Mouse (Mus musculus) heart, adult 2 months (tissue): ENCODE measurements around the gene Pnkp. TPM values are rescaled to one million over a fixed set of nuclear protein-coding genes. Genes with fewer than 3 reads are reported as not detected.

ENCODE experiments used
- DNase-seq, 2 experiments: peaks; one replicate each; pipeline ENCODE4 v3.0.0; 2021
- H3K27ac ChIP-seq: fragments of 200-600 bp; 2 replicates; pipeline ENCODE4 v1.8.1; 2022
- H3K27me3 ChIP-seq: fragments of 200-500 bp; 2 replicates; pipeline ENCODE4 v1.6.1; 2012; ENCODE audit warnings: mild to moderate bottlenecking, low read length, inconsistent platforms, mixed read lengths; ENCODE audit not compliant: control insufficient read depth, insufficient read depth
- H3K36me3 ChIP-seq: fragments of 200-500 bp; 2 replicates; pipeline ENCODE4 v1.6.1; 2012; ENCODE audit warnings: low read length, inconsistent platforms; ENCODE audit not compliant: control insufficient read depth, insufficient read depth
- H3K4me1 ChIP-seq: fragments of 200-500 bp; 2 replicates; pipeline ENCODE4 v1.6.1; 2011; ENCODE audit warnings: low read length; ENCODE audit not compliant: control insufficient read depth, insufficient read depth
- H3K4me3 ChIP-seq: fragments of 200-600 bp; 2 replicates; pipeline ENCODE4 v1.8.1; 2022
- H3K79me2 ChIP-seq: fragments of 200-500 bp; replicated peaks from 2 replicates; pipeline ENCODE4 v1.6.1; 2012; ENCODE audit warnings: mild to moderate bottlenecking, inconsistent platforms, low read length, moderate library complexity, mixed read lengths; ENCODE audit not compliant: control insufficient read depth, insufficient read depth
- H3K9ac ChIP-seq: fragments of 200-500 bp; 2 replicates; pipeline ENCODE4 v1.6.1; 2012; ENCODE audit warnings: low read depth, mild to moderate bottlenecking, control low read depth, inconsistent platforms, low read length, mixed read lengths
- CTCF ChIP-seq: fragments of 200-600 bp; IDR thresholded peaks from 2 replicates; pipeline ENCODE4 v1.8.1; 2022; ENCODE audit warnings: antibody characterized with exemption, mild to moderate bottlenecking, moderate library complexity
- EP300 ChIP-seq: fragments of 200-500 bp; IDR thresholded peaks from 2 replicates; pipeline ENCODE4 v1.6.1; 2011; ENCODE audit warnings: low read depth, low read length, control low read depth; ENCODE audit not compliant: insufficient read depth
- POLR2A ChIP-seq: fragments of 200-500 bp; IDR thresholded peaks from 2 replicates; pipeline ENCODE4 v1.6.1; 2011; ENCODE audit warnings: mild to moderate bottlenecking, low read depth, low read length, control low read depth; ENCODE audit not compliant: insufficient read depth
- WGBS: fragments of 180-500 bp; shearing (Covaris S2); methylation state at CpG from one replicate; pipeline ENCODE4 v1.1.7; 2018; 5-methylcytosine and 5-hydroxymethylcytosine counted together
- intact Hi-C: fragments of 180-260 bp; cut with DNase I; formaldehyde crosslinking; loops from one replicate; pipeline ENCODE4 v1.15.1; 2025
- microRNA-seq, 2 experiments: library from miRNA; unstranded; fragments of <30 nt; microRNA quantifications; one replicate each; pipeline ENCODE4 v1.2.0; 2021
- polyA plus RNA-seq: library from polyadenylated mRNA; depleted of rRNA; stranded (reverse); fragments of >200 nt; gene quantifications from 2 replicates; pipeline ENCODE4 v1.2.3, GENCODE M21; 2012; rRNA removed
- total RNA-seq, 2 experiments: library from RNA; stranded (reverse); gene quantifications; 2 replicates each; pipeline ENCODE4 v1.2.3; 2021

Gene Pnkp
- total and polyA plus RNA-seq, 3 experiments: 15.3 to 20.2 (median 19.6) TPM

DNA sequence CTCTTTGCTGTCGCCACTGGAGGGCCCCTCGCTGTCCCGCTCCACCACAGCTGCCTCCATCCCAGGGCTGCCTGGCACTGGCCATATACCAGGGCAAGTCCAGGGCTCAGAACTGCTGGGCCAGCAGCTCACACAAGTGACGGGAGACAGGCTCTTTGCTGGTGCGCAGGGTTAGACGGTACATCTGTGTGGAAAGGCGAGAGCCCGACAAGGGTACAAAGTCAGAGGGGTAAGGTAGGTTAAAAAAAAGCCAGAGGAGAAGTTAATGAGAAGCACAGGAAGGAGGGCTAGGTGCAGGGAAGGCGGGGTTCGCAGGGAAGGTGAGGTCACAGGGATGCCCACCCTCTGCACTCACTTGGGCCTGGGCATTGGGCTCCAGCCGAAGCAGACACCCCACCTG is 43.7 kb downstream of the Pnkp start:
- Histone ChIP-seq H3K36me3 (no peaks in the 10 kb centered on the region), H3K4me1 (peaks cover 4% of the 10 kb centered on the region), H3K27ac (no peak overlapping the region), H3K9ac (no peak overlapping the region), H3K4me3 (no peak overlapping the region), H3K79me2 (no peaks in the 10 kb centered on the region), H3K27me3 (no peaks in the 10 kb centered on the region)
- 94% methylated on average over 11 of the region's 11 CpGs for WGBS
- TF ChIP-seq EP300 (no peak), POLR2A (no peak), CTCF (no peak)
- DNase-seq: no peak
- intact Hi-C loops: no loop called here

DNA sequence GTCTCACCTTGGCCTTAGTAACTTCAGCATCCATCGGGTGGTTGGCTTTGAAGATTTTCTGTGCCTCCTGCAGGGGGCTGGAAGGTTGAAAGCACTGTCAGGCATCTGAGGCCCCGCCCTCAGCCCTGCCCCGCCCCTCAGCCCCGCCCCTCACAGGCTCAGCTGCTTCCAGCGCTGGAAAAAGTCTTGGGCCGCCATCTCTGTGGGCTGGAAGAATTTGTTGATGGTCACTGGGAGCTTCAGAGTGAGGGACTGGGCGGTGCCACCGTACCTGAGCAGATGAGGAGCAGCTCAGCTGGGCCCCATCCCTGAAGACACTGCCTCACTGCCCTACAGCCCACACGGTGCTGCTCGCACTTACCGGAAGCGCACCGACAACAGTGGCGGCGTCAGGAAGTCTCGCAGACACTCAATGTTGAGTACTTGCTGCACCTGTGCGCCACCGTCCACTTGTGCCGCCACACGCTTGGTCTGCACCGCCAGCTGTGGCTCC is 44.3 kb downstream of the Pnkp start:
- intact Hi-C loops: no loop called here
- no peak overlapping the region for H3K4me3 ChIP-seq
- TF ChIP-seq CTCF: peak; percentile 38
- peak; percentile 47 for TF ChIP-seq POLR2A
- no peak for TF ChIP-seq EP300
- no peak overlapping the region for H3K27ac ChIP-seq
- no peaks in the 10 kb centered on the region for H3K27me3 ChIP-seq
- 0 out of 2 replicates have a peak overlapping the region, but pooled peaks have one; percentile 50 for H3K9ac ChIP-seq
- DNase-seq: peak in 1 of 2 experiments; percentile 45
- H3K79me2 ChIP-seq: no peaks in the 10 kb centered on the region
- peaks cover 4% of the 10 kb centered on the region for H3K4me1 ChIP-seq
- H3K36me3 ChIP-seq: no peaks in the 10 kb centered on the region
- 24% methylated on average over 21 of the region's 21 CpGs for WGBS

DNA sequence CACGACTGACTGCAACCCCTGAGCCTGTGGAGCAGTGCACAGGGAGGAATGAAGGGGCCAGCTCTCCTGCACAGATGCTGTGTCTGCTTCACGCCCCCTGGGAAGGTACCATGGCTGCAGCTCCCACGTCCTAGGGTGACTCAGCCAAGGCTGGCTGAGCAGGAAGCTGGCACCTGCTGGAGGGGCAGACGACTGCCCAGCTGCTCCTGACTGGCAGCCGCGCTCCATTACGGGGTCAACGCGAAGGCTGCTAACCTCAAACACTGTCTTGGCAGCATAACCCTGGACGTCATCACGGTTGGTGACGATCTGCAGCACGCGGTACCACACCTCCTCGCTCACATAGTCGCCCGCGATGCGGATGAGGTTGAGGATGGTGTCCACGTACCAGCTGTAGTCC is 48.5 kb downstream of the Pnkp start:
- Histone ChIP-seq H3K4me3 (no peak overlapping the region), H3K4me1 (no peaks in the 10 kb centered on the region; the same call in 1 of the 2 replicates), H3K9ac (no peak overlapping the region), H3K27ac (no peak overlapping the region), H3K27me3 (no peaks in the 10 kb centered on the region), H3K36me3 (no peaks in the 10 kb centered on the region), H3K79me2 (no peaks in the 10 kb centered on the region)
- WGBS: 79% methylated on average over 20 of the region's 20 CpGs
- TF ChIP-seq POLR2A (no peak), CTCF (no peak), EP300 (no peak)
- intact Hi-C loops: no loop called here
- DNase-seq: no peak

DNA sequence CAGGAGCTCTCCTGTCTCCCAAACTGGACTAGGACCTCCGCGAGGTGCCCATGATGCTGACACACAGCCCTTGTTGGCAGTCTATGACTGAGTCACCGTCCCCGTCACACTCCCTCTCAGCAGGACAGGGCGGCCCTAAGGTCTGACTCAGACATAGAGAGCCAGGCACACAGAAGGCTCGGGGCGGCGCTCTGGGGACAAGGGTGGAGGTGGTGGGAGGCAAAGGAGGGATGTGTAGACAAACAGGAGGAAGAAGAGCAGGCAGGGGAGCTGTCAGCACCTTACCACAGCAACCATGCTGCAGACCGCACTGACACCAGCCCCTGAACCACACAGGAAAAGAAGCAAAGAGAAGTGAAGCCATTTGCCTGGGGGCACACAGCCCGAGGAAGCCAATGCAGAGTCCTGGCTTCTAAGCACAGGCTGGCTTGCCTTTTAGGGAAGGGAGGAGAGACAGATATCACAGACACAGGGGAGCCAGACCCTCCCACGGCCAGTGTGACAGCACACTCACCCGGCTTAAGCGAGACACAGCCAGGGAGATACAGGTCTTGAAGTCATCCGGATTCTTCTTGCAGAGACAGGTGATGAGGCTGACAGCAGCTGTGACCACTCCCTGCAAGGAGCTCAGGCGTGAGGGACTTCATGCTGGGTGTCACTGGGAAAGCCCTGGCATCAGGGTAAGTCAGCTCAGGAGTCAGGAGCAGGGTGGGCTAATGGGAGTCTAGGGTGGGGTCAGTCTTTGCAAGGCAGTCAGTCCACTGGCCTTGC is 52.0 kb downstream of the Pnkp start:
- Histone ChIP-seq H3K27me3 (no peaks in the 10 kb centered on the region), H3K4me3 (no peak overlapping the region), H3K36me3 (no peaks in the 10 kb centered on the region), H3K9ac (no peak overlapping the region), H3K4me1 (no peaks in the 10 kb centered on the region), H3K79me2 (no peaks in the 10 kb centered on the region), H3K27ac (no peak overlapping the region)
- WGBS: 77% methylated on average over 15 of the region's 15 CpGs
- TF ChIP-seq EP300 (no peak), POLR2A (no peak), CTCF (no peak)
- DNase-seq: no peak
- intact Hi-C loops: no loop called here

Small RNAs within 50 kb of the gene (microRNA-seq; reads per million reads assigned to microRNA genes)
- 0 reads per million in 2 experiments for gene Mir707

Other genes starting within 250 kb of the Pnkp start
- 10 to 100 TPM; 79.4 to 96.6 TPM for gene Myh14, start 186.3 kb upstream of the Pnkp start, total RNA-seq
- gene Myh14, start 186.3 kb upstream of the Pnkp start, polyA plus RNA-seq: 23.1 and 24.8 TPM in 2 replicates
- not detected for gene Izumo2, start 148.4 kb upstream of the Pnkp start, total RNA-seq
- not detected in 2 replicates for gene Izumo2, start 148.4 kb upstream of the Pnkp start, polyA plus RNA-seq
- gene Vrk3, start 108.7 kb upstream of the Pnkp start, total RNA-seq: 10 to 100 TPM; 23.3 to 26.7 TPM
- 36.3 and 41.3 TPM in 2 replicates for gene Vrk3, start 108.7 kb upstream of the Pnkp start, polyA plus RNA-seq
- gene Zfp473, start 106.1 kb upstream of the Pnkp start, total RNA-seq: not detected
- gene Zfp473, start 106.1 kb upstream of the Pnkp start, polyA plus RNA-seq: 0.03 and 0.12 TPM in 2 replicates
- 10 to 100 TPM; 27.1 to 28.0 TPM for gene Nup62, start 41.1 kb upstream of the Pnkp start, total RNA-seq
- 36.0 and 36.6 TPM in 2 replicates for gene Nup62, start 41.1 kb upstream of the Pnkp start, polyA plus RNA-seq
- under 1 TPM; 0.61 to 0.70 TPM for gene Il4i1, start 40.8 kb upstream of the Pnkp start, total RNA-seq
- 1.3 and 1.5 TPM in 2 replicates for gene Il4i1, start 40.8 kb upstream of the Pnkp start, polyA plus RNA-seq
- 10 to 100 TPM; 60.2 to 63.4 TPM for gene Atf5, start 40.5 kb upstream of the Pnkp start, total RNA-seq
- 42.3 and 73.6 TPM in 2 replicates for gene Atf5, start 40.5 kb upstream of the Pnkp start, polyA plus RNA-seq
- 10 to 100 TPM; 62.6 to 72.8 TPM for gene Akt1s1, start 8.1 kb upstream of the Pnkp start, total RNA-seq
- gene Akt1s1, start 8.1 kb upstream of the Pnkp start, polyA plus RNA-seq: 53.8 and 63.0 TPM in 2 replicates
- 10 to 100 TPM; 29.6 to 46.6 TPM for gene Tbc1d17, start 8.1 kb upstream of the Pnkp start, total RNA-seq
- gene Tbc1d17, start 8.1 kb upstream of the Pnkp start, polyA plus RNA-seq: 56.0 and 61.9 TPM in 2 replicates
- gene Ptov1, start 12.6 kb downstream of the Pnkp start, total RNA-seq: 100 to 1,000 TPM; 155 to 172 TPM
- gene Ptov1, start 12.6 kb downstream of the Pnkp start, polyA plus RNA-seq: 293 and 317 TPM in 2 replicates
- gene Med25, start 35.6 kb downstream of the Pnkp start, total RNA-seq: 10 to 100 TPM; 70.0 to 85.8 TPM
- gene Med25, start 35.6 kb downstream of the Pnkp start, polyA plus RNA-seq: 107 and 121 TPM in 2 replicates
- gene Fuz, start 38.9 kb downstream of the Pnkp start, total RNA-seq: 10 to 100 TPM; 16.3 to 17.1 TPM
- gene Fuz, start 38.9 kb downstream of the Pnkp start, polyA plus RNA-seq: 25.2 and 31.6 TPM in 2 replicates
- gene Ap2a1, start 72.4 kb downstream of the Pnkp start, total RNA-seq: 10 to 100 TPM; 63.3 to 67.6 TPM
- gene Ap2a1, start 72.4 kb downstream of the Pnkp start, polyA plus RNA-seq: 56.1 and 68.1 TPM in 2 replicates
- not detected for gene Tsks, start 86.1 kb downstream of the Pnkp start, total RNA-seq
- 0.26 and 1.5 TPM in 2 replicates for gene Tsks, start 86.1 kb downstream of the Pnkp start, polyA plus RNA-seq
- gene Cpt1c, start 117.7 kb downstream of the Pnkp start, total RNA-seq: 1 to 10 TPM; 1.5 to 2.1 TPM
- 8.4 and 9.7 TPM in 2 replicates for gene Cpt1c, start 117.7 kb downstream of the Pnkp start, polyA plus RNA-seq
- gene Prmt1, start 129.4 kb downstream of the Pnkp start, total RNA-seq: 10 to 100 TPM; 85.4 to 98.0 TPM
- gene Prmt1, start 129.4 kb downstream of the Pnkp start, polyA plus RNA-seq: 96.7 and 139 TPM in 2 replicates
- gene Irf3, start 140.5 kb downstream of the Pnkp start, total RNA-seq: 10 to 100 TPM; 24.4 to 26.0 TPM
- gene Irf3, start 140.5 kb downstream of the Pnkp start, polyA plus RNA-seq: 55.6 and 62.6 TPM in 2 replicates
- gene Bcl2l12, start 141.6 kb downstream of the Pnkp start, total RNA-seq: 10 to 100 TPM in 1 of 2 experiments, 1 to 10 TPM in 1; 9.5 to 11.5 TPM
- 16.8 and 19.2 TPM in 2 replicates for gene Bcl2l12, start 141.6 kb downstream of the Pnkp start, polyA plus RNA-seq
- gene Scaf1, start 159.2 kb downstream of the Pnkp start, total RNA-seq: 10 to 100 TPM; 45.5 to 46.6 TPM
- gene Scaf1, start 159.2 kb downstream of the Pnkp start, polyA plus RNA-seq: 33.9 and 36.0 TPM in 2 replicates
- 10 to 100 TPM; 40.9 to 44.3 TPM for gene Rras, start 160.8 kb downstream of the Pnkp start, total RNA-seq
- 107 and 114 TPM in 2 replicates for gene Rras, start 160.8 kb downstream of the Pnkp start, polyA plus RNA-seq
- 10 to 100 TPM; 22.4 to 23.0 TPM for gene Prr12, start 195.7 kb downstream of the Pnkp start, total RNA-seq
- 4.9 and 7.1 TPM in 2 replicates for gene Prr12, start 195.7 kb downstream of the Pnkp start, polyA plus RNA-seq
- 10 to 100 TPM; 27.0 to 29.3 TPM for gene Nosip, start 205.3 kb downstream of the Pnkp start, total RNA-seq
- gene Nosip, start 205.3 kb downstream of the Pnkp start, polyA plus RNA-seq: 41.7 and 43.6 TPM in 2 replicates
- gene Prrg2, start 205.5 kb downstream of the Pnkp start, total RNA-seq: 1 to 10 TPM; 5.5 to 6.2 TPM
- gene Prrg2, start 205.5 kb downstream of the Pnkp start, polyA plus RNA-seq: 19.8 and 23.6 TPM in 2 replicates
- 10 to 100 TPM; 24.6 to 27.9 TPM for gene Rcn3, start 235.1 kb downstream of the Pnkp start, total RNA-seq
- gene Rcn3, start 235.1 kb downstream of the Pnkp start, polyA plus RNA-seq: 52.2 and 64.5 TPM in 2 replicates
- 10 to 100 TPM; 60.3 to 67.5 TPM for gene Fcgrt, start 246.7 kb downstream of the Pnkp start, total RNA-seq
- 82.8 and 100 TPM in 2 replicates for gene Fcgrt, start 246.7 kb downstream of the Pnkp start, polyA plus RNA-seq